Mouse (Mus musculus) ovary, postnatal 14 days (tissue): ENCODE results near the gene Mtor.

Experiments used
- DNase-seq: peaks from one replicate; pipeline ENCODE4 v3.0.0; 2022; ENCODE audit warnings: low spot score

Mtor gene

GRCm38 (mm10) chr4:148532516-148532915, 84.1 kb downstream of the Mtor start:
- no peak for DNase-seq

- DNase-seq, result peak; percentile 13
Measured at GRCm38 (mm10) chr4:148533613-148534328, 85.4 kb downstream of the Mtor start.

- DNase-seq, result no peak
Measured at GRCm38 (mm10) chr4:148535876-148536275, 87.5 kb downstream of the Mtor start.

GRCm38 (mm10) chr4:148549106-148549505, 100.7 kb downstream of the Mtor start:
- no peak for DNase-seq

- no peak for DNase-seq
Measured at GRCm38 (mm10) chr4:148557766-148558165, 109.4 kb downstream of the Mtor start.

- DNase-seq, result peak; percentile 79
Measured at GRCm38 (mm10) chr4:148558297-148559000, 110.0 kb downstream of the Mtor start, which contains the start of gene Exosc10. Gene Exosc10 (plus strand): TSS chr4:148558429.

- DNase-seq, result no peak
Measured at GRCm38 (mm10) chr4:148562676-148563075, 114.3 kb downstream of the Mtor start.

GRCm38 (mm10) chr4:148563595-148563994, 115.2 kb downstream of the Mtor start:
- no peak for DNase-seq

GRCm38 (mm10) chr4:148570138-148570537, 121.7 kb downstream of the Mtor start:
- no peak for DNase-seq

GRCm38 (mm10) chr4:148570693-148571295, 122.4 kb downstream of the Mtor start:
- no peak for DNase-seq

GRCm38 (mm10) chr4:148573222-148573621, 124.8 kb downstream of the Mtor start:
- no peak for DNase-seq

GRCm38 (mm10) chr4:148580765-148581164, 132.4 kb downstream of the Mtor start:
- no peak for DNase-seq

- DNase-seq, result no peak
Measured at GRCm38 (mm10) chr4:148581422-148581821, 133.0 kb downstream of the Mtor start.

GRCm38 (mm10) chr4:148583257-148583656, 134.8 kb downstream of the Mtor start:
- DNase-seq, result no peak

- DNase-seq, result no peak
Measured at GRCm38 (mm10) chr4:148586648-148587047, 138.2 kb downstream of the Mtor start.

- no peak for DNase-seq
Measured at GRCm38 (mm10) chr4:148588793-148589192, 140.4 kb downstream of the Mtor start.

GRCm38 (mm10) chr4:148589565-148589964, 141.2 kb downstream of the Mtor start:
- DNase-seq, result no peak

GRCm38 (mm10) chr4:148590421-148591170, 142.2 kb downstream of the Mtor start:
- DNase-seq, result no peak

- peak; percentile 93 for DNase-seq
Measured at GRCm38 (mm10) chr4:148591171-148591630, 142.8 kb downstream of the Mtor start, which contains the start of gene Srm. Gene Srm (plus strand): TSS chr4:148591503.

- DNase-seq, result no peak
Measured at GRCm38 (mm10) chr4:148591637-148592380, 143.4 kb downstream of the Mtor start.

GRCm38 (mm10) chr4:148593996-148594395, 145.6 kb downstream of the Mtor start:
- no peak for DNase-seq
